Mouse (Mus musculus) forelimb bud, embryonic 11.5 days (tissue): ENCODE data around the gene Dtnb.

Source experiments
- DNase-seq: peaks from one replicate; pipeline ENCODE4 v3.0.0-alpha.2; 2012; ENCODE audit warnings: low read depth, low spot score

The Dtnb gene

DNA sequence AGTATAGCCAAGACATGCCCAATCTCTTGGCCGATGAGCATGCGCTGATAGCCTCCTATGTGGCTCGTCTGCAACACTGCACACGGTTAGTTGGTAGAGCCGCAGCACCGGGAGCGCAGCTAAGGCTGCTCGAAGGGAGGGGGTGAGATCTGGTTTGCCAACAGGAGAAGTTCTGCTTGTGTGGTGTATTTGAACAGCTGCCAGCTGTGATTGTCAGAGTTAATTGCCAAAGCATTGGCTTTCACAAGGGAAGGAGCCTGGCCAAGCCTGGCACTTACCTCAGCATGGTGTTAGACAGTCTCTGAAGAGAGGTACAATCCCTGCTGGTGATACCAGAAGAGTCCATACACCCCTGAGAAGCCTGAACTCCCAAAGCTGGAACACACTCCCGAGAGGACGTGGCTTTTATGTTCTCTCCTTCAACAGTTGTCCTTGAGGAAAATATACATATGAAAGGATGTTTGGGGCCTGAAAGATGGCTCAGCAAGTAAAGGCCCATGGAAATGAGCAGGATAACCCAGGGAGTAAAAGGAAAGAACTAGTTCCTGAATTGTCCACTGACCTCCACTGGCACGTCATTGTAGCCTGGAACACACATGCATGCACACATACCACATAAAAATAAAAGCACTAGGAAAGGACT is 160.6 kb downstream of the Dtnb start:
- DNase-seq: no peak

DNA sequence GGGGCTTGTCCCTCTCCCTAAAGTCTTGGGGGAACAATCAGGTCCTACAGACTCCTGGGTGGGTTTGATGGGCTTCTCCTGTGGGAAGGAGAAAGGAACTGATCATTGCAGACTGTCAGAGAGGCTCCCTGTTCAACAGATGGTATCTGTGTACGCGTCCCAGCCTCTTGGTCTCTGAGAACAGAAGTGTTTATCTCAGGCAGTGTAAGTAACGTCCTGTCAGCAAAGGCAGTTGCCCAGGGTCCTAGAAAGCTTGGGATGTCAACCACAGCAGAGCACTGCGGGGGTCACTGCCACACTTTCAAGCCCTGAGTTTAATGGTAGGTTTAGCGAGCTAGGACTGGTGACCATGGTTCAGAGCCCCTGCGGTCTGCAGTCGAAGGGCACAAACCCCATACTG is 161.1 kb downstream of the Dtnb start:
- no peak for DNase-seq

DNA sequence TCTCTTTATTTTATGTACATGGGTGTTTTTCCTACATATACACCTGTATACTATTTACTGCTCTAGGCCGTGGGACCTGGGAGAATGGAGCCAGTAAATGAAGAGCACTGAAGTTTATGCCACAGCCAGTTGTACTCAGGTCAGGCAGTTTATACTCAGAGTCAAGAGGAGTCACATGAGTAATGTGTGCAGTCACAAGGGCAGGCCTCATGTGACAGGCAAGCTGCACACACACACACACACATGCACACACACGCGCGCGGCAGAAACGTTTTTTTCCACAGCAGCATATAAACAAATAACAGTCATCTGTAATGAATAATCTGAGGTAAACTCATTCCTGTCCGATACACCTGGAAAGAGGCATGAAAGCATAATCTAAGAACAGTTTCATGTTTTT is 164.8 kb downstream of the Dtnb start:
- no peak for DNase-seq

DNA sequence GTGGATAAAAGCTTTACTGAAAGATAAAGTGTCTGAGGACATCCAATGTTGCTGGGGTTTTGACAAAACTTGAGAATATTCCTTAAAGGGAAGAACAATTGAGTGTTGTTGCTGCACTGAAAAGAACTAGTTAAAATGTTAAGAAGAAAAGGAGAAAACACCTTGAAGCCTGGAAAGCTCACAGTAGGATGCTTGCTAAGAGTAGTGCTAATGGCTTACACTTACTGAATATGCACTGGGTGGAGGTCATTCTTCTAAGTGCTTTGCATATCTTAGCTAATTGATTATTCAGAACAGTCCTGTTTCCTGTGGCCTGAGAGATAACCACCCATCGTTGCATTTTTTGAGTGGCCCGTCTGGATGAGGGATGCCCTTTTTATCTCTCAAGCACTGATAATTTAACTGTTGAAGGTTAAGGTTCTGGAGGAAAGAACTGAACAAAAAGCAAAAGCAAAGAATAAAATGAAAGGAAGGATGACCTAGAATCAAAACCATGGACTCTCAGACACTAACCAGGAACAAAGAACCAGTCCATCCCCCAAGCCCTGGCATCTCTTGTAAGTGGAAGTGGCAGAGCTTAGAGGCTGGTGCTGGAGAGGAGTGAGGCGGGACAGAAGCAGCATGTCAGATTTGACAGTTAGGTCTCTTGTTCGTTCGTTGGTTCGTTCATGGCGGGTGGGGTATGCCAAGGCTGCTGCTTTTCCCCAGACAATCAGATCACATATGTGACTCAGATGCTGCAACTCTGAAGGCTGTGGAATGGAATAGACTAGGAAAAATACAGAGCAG is 166.8 kb downstream of the Dtnb start:
- DNase-seq: no peak

DNA sequence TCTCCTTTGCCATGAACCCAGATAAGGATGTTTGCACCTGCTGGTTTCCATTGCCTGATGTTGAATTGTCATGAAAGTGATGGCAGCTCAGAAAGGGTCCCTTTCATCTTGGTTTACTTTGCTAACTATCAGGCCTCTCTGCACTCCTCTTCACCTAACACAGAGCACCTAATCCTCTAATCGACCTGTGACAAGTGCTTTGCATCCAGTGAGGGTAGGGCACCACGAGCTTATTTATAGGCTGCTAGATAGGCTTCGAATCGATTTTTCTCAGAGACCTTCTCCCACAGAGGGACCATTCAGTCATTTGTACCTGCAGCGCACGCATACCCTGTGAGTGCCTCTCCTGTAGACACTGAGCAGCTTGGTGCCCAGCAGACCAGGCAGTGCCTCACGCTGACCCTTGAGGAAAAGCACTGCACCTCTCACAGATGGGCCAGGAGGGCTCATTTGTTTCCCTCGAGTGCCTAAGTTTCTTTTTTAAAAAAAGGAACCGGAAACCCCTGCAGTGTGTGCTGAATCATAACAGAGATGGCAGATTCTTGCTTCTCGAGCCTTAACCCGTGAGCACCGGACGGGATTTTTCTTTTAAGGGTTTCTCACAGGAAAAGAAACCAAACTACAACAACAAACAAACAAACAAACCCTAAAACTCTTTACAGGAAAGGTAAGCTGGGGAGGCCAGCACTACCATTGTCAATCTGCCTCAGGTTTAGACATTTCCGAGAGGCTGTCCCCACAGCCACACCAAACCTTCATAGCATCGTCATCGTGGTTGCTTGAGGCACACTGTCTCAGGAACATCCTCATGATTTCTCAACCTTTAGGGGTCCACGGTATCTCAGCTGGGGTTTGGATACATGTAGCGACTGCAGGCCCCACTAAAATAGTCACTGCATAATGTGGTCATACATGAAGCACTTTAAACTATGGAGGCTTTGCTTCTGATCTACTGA is 167.8 kb downstream of the Dtnb start:
- no peak for DNase-seq

DNA sequence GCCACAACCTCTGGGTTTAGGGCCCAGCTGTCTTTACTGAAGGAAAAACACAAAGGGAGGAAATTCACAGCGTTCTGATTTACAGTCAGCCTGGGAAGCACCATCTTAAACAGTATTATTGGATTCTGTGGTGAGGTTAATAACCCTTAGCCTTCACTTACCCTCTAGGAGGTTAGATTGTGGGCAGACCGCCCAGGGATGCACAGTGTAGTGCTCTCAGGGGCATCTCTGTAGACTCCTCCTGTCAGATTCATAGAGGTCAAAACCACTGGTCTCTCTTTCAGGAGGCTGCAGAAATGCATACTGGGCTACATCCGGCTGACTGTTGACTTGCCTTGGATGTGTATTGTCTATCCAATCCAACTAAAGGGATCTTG is 168.5 kb downstream of the Dtnb start:
- no peak for DNase-seq

DNA sequence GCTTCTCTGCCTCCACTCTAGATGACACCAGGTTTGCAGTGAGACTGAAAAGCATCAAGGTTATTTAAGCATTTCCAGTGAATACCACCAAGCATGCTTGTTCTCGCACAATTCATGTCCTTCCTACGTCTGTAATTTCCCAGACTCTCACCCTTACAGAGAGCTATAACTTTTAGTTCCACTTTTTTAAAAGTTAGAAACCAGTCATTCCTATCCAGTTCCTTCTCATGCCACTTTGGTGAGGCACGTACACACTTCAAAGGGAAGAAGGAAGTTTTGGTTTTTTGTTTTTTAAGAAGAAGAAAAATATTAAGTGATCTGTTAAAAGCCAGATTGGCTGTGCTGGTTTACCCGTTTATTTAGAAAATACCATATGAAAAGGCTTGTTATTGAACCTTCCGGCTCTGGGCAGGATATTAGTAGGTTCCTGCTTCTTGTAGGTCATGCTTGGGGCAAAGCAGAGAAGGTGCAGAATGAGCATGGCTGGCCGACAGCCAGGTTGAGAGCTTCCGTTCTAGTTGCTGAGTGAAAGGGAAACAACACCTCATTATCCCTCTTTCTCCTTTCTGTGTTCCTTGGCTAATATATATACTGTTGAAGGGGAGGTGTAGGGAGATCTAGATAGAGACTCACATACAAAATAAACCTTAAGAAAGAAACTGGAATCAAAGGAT is 173.4 kb downstream of the Dtnb start:
- no peak for DNase-seq

DNA sequence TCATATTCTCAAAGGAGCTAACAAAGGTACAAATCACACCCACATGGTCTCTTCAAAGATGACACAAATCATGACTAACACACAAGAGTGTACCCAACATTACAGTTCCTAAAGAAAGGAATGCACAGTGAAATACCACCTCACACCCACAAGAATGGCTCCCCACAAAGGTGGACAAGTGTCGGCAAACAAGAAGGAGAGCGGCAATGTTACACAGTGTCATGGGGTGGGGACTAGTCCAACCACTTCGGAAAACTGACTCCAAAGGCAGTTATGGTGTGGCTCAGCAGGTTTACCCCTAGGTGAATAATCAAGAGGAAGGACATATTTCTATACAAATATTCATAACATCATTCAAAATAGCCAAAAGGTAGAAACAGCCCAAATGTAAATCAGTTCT is 174.2 kb downstream of the Dtnb start:
- DNase-seq: no peak

DNA sequence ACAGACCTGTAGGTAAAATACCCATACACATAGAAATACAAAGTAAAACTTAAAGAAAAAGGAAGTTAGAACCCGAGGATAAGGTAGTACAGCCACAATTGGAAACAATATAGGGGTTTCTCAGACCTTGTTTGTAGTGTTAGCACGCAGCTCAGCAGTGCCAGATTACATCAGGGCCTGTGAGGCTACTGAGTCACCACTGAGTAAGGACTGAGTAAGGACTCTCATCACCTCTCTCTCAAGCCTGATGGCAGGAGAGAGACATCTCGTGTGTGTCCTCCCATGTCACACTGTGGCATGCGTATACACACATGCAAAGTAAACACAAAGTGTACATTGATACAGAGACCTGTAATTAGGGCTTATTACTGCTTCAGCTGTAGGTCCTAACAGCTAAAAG is 175.4 kb downstream of the Dtnb start:
- DNase-seq: no peak

DNA sequence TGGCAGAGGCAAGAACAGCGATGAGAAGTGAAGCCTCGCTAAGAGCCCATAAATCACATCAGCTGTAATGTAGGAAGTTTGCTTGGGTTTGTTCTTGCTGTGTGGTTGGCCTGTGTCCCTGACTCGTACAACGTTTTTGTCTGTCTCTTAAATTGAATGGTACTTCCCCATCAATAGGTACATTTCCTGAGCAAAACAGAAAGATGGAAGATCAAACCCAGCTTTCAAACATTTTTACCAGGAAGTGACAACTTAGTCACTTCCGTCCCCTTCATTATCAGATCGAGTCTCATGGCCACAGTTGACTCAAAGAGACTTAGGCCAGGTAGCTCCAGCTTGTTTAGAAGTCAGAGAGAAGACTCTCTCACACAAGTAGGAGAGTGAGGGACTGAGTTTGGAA is 183.3 kb downstream of the Dtnb start:
- no peak for DNase-seq

DNA sequence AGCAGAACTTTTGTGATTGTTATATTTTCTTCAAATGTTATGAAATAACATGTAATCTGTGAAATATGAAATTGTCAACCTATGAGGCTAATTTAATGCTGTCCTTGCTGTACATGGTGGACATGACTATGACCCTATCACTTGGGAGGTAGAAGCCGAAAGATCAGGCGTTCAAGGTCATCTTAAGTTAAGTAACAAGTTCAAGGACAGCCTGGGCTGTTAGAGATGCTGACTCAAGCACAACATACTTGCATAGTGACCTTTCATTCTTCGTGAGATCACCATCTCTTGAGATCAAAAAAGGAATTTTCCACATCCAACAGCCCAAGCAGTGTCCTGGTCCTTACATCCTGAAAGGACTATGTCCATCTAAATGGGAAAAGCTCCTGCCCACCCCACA is 184.0 kb downstream of the Dtnb start:
- no peak for DNase-seq

DNA sequence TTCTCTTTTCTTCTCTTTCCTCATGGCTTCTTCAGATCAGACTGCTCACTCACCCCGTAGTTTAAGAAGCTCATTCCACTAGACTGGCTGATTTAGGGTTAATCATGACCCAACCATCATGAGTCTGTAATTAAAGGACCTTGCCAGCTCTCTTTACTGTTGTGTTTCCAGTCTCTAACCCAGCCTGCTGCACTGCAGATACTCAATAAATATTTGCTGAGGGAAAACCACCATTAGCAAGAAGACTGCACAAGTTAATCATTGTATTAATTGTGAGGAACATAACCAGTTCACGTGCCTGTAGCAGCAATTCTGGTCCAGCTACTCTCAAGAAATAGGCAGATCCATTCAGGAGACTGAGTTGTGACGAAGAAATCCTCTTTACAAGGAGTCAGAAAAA is 185.9 kb downstream of the Dtnb start:
- DNase-seq: no peak

DNA sequence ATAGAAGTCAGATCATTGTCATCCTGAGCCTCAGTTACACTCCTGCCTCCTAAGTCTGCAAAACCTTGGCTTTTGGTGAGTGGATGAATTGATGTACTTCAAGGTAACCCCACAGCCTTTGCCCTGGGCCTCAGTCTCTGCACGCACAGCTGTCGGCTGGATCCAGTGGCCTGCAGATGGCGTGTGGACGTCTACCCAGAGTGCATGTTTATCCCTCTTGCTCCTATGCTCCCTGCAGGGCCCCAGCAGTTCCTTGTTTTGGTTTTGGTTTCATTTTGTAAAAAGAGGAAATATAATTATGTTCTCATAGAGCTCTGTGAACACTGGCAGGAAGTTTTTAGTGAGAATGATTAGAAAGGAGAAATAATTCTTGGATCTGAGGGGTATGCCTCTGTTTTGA is 187.2 kb downstream of the Dtnb start:
- DNase-seq: no peak

DNA sequence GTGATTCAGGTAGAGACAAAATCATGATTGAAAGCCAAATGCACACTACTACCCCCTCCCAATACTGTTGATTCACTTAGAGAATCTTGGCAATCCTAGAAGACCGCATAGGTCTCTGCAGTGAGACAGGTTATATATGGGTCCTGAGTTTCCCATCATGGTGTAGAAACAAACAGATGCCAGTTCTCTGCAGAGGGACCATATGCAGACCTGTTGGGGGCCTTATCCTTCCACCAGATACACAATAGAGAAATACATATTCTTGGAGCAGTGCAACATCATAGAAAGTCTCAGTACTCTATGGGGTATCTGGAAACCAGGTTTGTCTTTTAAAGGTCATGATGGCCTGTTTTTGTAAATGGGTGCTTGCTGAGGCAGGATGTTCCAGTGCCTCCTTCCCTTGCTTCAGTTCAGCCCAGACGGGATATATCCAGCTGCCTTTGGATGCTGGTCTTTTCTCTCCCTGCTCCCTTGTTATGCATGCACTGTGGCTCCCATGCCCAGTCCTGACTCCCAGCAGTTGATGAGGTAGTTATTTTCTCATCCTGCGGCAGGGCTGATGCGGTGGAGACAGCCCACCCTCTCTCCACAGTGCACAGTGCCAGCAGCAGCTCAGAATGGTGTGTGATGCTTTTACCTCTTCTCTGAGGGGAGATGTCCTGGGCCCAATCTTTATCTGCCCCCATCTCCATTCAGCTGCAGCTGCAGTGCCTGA is 188.9 kb downstream of the Dtnb start:
- DNase-seq: no peak

DNA sequence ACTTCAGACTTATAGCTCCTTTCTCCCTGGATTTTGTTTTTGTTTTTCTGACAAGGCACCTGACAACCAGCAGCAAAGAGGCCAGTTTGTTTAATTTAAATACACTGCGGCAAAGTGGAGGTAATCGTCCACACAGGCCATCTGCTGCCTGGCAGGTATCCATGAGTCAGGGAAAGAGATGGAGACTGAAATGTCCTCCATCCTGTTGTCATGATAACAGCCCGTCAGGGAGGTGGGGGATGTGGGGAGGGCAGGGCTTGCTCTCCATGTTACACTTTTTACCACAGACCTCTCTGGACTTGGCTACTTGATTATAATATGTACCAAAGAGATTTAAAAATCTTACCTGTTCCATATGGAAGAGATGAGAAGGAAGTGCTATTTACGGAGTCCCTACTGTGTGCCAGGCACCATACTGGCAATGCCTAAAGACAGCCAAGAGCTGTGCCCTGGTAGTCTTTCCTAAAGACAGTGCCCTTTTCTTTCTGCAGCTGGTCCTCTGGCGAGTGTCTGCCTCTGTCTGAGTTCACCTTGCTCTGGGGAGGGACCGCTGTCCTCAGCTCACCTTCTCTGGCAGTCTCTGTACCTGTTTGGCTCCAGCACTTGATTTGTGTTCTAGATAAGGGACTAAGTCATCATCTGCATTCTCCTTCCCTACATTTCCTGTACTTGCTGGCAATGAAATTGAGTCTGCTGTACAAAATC is 189.6 kb downstream of the Dtnb start:
- DNase-seq: no peak

DNA sequence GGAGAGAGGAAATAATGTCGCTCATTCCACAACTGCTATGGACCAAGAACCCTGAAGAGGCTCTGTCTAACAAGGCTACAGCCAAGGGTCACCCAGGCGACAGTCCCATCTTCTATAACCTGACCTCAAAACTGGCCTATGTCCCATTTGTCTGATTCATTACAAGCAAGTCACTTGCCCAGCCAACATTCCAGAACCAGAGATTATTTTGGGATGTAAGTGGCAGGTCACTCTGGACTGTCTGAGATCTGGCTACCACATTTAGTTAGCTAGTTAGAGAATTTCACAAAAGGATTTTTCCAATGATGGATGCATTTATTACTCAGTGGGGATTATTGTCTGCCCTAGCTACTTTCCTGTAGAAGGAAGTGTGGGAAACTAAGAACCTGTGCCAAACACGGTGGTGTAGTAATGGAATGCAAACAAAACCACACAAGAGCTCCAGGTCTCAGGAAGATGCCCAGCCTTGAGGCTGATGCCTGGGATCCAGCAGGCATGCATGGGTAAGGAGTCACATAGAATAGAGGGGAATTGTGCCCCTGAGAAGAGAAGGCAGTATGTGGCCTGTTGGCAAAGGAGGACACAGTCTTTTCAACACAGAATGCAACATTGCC is 192.1 kb downstream of the Dtnb start:
- DNase-seq: no peak

DNA sequence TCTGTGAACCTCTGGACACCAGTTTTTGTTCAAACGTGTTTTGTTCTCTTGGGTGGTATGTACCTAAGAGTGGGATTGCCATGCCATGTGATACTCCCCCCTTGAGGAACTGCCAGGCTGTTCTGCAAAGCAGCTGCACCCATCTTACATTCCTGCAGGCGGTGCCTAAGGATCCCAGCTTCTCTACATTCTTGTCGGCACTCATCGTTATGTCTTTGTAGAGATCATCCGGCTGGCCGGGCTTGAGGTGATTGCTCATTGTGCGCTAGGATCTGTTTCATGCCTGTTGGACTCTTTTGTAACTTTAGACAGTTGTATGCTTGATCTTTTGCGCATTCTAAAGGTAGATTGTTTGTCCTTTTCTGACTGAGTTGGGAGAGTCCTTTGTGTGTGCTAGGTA is 195.2 kb downstream of the Dtnb start:
- no peak for DNase-seq

DNA sequence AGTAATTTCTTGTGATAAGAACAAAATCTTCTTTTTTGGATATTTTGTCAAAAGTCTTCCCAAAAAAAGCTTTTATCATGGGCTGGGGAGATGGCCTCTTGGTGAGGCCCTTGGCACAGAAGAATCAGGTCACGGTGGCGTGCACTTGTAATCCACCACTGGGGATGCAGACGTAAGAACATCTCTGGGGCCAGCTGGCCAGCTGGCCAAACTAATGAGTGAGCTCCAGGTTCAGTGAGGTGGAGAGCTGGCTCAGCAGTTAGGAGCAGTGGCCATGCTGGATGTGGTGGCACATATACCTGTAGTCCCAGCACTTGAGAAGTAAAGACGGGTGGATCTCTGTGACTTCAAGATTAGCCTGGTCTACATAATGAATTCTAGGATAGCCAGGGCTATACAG is 196.2 kb downstream of the Dtnb start:
- no peak for DNase-seq

DNA sequence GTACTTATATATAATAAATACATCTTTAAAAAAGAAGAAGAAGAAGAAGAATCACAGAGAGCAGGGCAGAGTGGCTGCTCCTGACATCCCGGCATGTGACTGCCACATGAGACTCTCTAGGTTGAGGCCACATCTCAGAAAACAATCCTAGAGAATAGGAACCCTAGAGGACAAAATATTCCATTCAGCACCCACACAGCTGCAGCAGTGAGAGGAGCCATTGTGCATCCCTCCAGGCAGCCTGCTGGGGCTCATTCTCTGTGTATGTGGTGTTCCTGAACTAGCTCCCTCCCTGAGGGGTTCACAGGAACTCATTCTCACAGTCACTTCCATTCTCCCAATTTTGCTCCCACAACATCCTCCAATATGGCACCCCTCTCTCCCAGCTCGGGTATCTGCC is 198.4 kb downstream of the Dtnb start:
- DNase-seq: no peak

DNA sequence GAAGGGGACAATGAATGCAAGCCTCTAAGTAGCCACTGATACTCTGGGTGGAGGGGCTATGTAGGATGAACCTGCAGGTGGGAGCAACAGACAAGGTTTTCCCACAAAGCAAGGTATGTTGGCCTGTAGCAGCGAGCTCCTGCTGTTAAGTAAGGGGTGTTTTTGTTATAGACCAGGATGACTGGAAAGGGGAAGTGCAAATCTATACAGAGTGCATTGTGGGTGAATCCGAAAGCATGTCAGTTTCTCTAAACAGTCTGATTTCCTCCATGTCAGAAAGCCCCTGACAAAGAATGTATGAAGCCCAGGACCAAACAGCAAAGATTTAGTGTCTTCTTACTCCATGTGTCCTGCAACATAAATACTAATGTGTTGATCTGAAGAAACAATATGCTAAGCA is 198.9 kb downstream of the Dtnb start:
- DNase-seq: no peak
